Mouse (Mus musculus) Patski (cell line): ENCODE results near the gene Phf20. TPM values are rescaled to one million over a fixed set of nuclear protein-coding genes. Genes with fewer than 3 reads are reported as not detected.

ENCODE experiments used
- ATAC-seq: fragments of 100-300 bp; one replicate; pipeline ENCODE4 v1.8.0; 2021
- CTCF ChIA-PET: fragments of 350-600 bp; sonication (Branson Sonifier 250); formaldehyde crosslinking; loops from one replicate; lab custom pipeline; 2022; ENCODE audit warnings: inconsistent platforms; lab: Charles Lee
- POLR2A ChIA-PET: fragments of 350-600 bp; sonication (Branson Sonifier 250); formaldehyde crosslinking; loops from one replicate; lab custom pipeline; 2022; ENCODE audit warnings: antibody characterized with exemption, inconsistent platforms; lab: Charles Lee
- DNase-seq: peaks from one replicate; pipeline ENCODE4 v3.0.0-alpha.2; 2011; ENCODE audit warnings: low read depth, low spot score
- H3K27me3 ChIP-seq: fragments of 371-371 bp; one replicate; pipeline ENCODE4 v1.5.1; 2021
- CTCF ChIP-seq: fragments of 100-300 bp; IDR thresholded peaks from one replicate; pipeline ENCODE4 v1.5.1; 2021
- in situ Hi-C: fragments of 300-500 bp; cut with MboI; formaldehyde crosslinking; loops from 3 replicates; pipeline ENCODE4 v1.11.1; 2018; ENCODE audit warnings: low pct_unique_long_range_greater_than_20kb, mixed read lengths
- polyA plus RNA-seq: library from polyadenylated mRNA; unstranded; gene quantifications from one replicate; pipeline ENCODE4 v1.2.3, GENCODE M21; 2021

The Phf20 gene
- polyA plus RNA-seq, 1 experiment from 2014 or later = 37.6 TPM

DNA sequence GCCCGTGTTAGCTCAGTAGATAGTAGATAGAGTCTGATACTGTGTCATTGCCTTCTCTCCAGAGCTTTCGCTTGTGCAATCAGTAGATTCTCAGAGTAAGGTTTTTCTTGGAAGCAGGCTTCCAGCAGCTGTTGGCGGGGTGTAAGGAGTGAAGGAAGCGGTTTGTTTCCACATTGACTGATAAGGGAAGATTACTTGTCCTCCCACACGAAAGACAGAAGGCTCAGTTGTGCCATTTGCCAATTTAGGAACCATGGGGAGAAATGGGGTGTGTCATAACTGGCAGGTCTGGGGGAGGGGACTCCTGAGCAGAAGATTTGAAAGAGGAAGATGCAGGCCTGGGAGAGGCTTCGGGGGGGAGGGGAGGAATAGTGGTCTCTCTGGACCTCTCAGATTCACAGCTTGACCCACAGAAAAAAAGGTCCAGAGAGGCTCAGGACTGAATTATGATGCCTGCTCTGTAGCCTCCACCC is 127.9 kb downstream of the Phf20 start:
- ChIA-PET CTCF (interaction anchor here (2.0 kb wide), 1 partner anchor 10 kb away, joined by 4 read pairs; no protein-coding TSS in a partner anchor), POLR2A (interaction anchor here (1.5 kb wide), 1 partner anchor 12 kb away, joined by 6 read pairs; the partner anchor contains the start of genes Cnbd2 and Scand1)
- H3K27me3 ChIP-seq = no peaks in the 10 kb centered on the region
- no peak for TF ChIP-seq CTCF
- no peak for ATAC-seq
- in situ Hi-C loops = no loop called here
- DNase-seq = no peak

DNA sequence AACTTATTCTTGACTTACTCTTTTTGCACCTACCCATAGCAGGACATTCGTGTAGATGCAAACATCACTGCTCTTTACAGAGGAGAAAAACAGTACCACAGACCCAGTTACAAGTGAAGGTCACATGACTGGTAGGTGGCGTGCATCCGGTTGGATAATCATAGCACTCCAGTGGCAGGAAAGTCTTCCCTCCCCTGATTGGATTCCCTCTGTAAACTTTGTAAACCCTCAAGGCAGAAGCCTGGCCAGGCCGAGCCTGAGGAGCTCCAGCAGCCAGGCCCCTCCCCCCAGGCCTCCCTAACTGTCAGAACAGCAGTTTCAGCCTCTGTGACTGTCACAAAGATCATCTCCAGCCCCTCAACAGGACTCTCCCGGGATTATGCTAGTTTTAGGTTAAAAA is 128.4 kb downstream of the Phf20 start:
- ChIA-PET POLR2A (interaction anchor here (1.5 kb wide), 1 partner anchor 12 kb away, joined by 6 read pairs; the partner anchor contains the start of genes Cnbd2 and Scand1), CTCF (interaction anchor here (2.0 kb wide), 1 partner anchor 11 kb away, joined by 4 read pairs; no protein-coding TSS in a partner anchor)
- ATAC-seq (no peak), DNase-seq (no peak)
- no peak for TF ChIP-seq CTCF
- H3K27me3 ChIP-seq = no peaks in the 10 kb centered on the region
- in situ Hi-C loops = no loop called here

DNA sequence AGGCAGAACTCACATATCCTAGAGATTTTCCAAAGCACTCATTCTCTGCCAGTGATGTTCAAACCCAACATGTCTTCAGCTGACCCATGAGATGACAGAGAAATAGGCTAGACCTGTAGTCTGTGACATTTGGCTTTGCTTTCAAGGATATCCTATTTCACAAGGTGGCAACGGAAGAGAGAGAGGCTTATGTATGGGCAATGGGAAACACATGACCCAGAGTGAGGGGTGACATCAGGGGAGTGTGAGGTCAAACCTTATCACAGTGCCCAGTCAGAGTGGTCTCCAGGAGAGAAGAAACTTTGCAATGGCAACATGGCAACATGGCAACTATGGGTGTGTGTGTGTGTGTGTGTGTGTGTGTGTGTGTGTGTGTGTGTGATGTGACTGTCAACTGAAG is 134.4 kb downstream of the Phf20 start:
- DNase-seq = no peak
- POLR2A ChIA-PET = no interaction called here
- no peaks in the 10 kb centered on the region for H3K27me3 ChIP-seq
- CTCF ChIA-PET = no interaction called here
- in situ Hi-C loops = no loop called here
- no peak for TF ChIP-seq CTCF
- ATAC-seq = no peak

DNA sequence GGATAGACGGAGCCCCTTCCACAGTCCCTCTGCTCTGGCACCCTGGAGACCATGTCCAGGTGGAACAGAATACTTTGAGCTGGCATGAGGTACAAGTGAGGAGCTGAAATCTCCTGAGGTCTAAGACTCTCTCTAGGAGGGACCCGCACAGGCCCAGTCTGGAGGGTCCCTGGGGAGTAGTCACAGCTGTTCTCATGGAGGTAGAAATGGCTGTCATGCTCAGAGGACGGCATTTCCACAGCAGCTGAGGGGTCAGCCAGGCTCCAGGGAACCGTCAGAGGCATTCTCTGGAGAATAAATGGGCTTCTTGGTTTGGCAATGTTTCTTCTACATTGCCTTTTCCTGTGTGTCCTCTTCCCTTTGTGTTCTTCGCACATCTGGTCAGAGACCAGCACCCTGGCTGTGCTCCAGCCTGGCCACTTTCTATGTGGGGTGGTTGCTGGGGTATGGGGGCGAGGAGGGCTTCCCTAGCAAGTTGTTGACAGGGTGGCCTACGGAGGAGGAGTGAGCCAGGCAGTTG is 135.2 kb downstream of the Phf20 start:
- no peak for TF ChIP-seq CTCF
- CTCF ChIA-PET = no interaction called here
- POLR2A ChIA-PET = no interaction called here
- in situ Hi-C loops = no loop called here
- no peaks in the 10 kb centered on the region for H3K27me3 ChIP-seq
- no peak for ATAC-seq
- DNase-seq = no peak

DNA sequence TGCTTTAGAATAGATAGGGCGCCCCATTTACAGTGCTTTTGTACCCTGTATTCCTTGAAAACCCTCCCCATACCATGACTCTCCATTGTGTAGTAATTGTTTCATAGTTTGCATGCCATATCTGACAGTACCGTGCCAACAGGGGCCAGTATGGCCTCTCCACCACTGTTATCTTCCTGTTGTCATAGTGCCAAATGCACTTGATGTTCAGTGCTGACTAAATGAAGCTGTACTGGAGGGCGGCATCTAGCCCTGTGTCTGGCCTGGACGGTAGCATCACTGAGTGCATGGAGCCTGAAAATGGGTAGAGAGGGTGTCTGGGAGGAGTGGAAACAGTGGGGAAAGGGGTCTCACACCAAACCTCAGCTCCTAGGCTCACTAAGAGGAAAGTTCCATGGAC is 143.8 kb downstream of the Phf20 start:
- TF ChIP-seq CTCF = no peak
- ChIA-PET CTCF (no interaction called here), POLR2A (no interaction called here)
- ATAC-seq (no peak), DNase-seq (no peak)
- in situ Hi-C loops = loop anchor here (10.0 kb wide), 1 partner anchor 355 kb away; no protein-coding TSS in a partner anchor
- H3K27me3 ChIP-seq = no peaks in the 10 kb centered on the region

DNA sequence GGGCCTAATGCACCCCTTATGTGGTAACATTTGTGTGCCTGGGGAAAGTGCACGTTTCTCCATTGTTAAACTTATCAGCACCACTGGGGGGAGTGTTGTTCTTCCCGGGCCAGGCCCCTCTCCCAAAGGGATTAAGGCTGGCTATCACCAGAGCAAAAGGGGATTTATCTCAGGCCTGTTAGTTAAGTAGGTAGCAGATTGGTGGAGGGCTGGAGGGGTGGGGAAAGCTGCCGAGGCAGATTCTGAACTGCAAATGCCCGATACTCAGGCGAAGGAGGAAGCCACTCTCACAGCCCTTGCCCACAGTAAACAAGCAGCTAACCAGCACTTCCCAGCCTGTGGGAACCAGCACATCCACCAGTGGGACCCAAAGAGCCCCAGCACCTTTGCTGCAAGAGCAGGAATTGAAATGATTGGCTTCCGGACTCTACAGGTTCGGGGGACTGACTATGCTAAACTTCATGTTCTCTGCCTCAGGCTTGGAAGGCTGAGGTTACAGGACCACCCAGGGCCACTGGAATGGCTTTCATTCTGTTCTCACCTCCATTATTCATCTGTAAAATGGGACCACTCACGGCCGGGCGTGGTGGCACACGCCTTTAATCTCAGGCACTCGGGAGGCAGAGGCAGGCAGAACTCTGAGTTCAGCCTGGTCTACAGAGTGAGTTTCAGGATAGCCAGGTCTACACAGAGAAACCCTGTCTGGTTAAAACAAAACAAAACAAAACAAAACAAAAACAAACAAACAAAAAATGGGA is 148.7 kb downstream of the Phf20 start:
- no peaks in the 10 kb centered on the region for H3K27me3 ChIP-seq
- ChIA-PET CTCF (interaction anchor here (1.1 kb wide), 1 partner anchor 170 kb away, joined by 6 read pairs; no protein-coding TSS in a partner anchor), POLR2A (no interaction called here)
- ATAC-seq (no peak), DNase-seq (peak; percentile 1)
- peak; percentile 70 for TF ChIP-seq CTCF
- in situ Hi-C loops = loop anchor here (10.0 kb wide), 1 partner anchor 350 kb away; no protein-coding TSS in a partner anchor

DNA sequence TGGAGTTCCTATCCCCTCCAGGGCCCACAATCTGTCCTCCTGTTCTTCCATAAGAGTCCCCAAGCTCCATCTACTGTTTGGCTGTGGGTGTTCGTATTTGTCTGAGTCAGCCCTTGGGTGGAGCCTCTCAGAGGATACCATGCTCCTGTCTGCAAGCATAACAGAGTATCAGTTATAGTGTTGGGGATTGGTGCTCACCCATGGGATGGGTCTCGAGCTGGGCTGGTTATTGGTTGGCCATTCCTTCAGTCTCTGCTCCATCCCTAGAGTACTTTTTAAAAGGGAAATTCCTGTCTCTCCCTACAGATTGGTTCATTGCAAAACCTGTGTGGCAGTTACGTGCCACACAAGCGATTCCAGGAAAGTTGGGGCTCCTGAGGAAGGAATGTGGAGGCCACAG is 152.5 kb downstream of the Phf20 start:
- ChIA-PET CTCF (interaction anchor here (1.0 kb wide), 1 partner anchor 149 kb away, joined by 3 read pairs; no protein-coding TSS in a partner anchor), POLR2A (no interaction called here)
- ATAC-seq (no peak), DNase-seq (no peak)
- TF ChIP-seq CTCF = no peak
- no peaks in the 10 kb centered on the region for H3K27me3 ChIP-seq
- in situ Hi-C loops = loop anchor here (10.0 kb wide), 1 partner anchor 346 kb away; no protein-coding TSS in a partner anchor

DNA sequence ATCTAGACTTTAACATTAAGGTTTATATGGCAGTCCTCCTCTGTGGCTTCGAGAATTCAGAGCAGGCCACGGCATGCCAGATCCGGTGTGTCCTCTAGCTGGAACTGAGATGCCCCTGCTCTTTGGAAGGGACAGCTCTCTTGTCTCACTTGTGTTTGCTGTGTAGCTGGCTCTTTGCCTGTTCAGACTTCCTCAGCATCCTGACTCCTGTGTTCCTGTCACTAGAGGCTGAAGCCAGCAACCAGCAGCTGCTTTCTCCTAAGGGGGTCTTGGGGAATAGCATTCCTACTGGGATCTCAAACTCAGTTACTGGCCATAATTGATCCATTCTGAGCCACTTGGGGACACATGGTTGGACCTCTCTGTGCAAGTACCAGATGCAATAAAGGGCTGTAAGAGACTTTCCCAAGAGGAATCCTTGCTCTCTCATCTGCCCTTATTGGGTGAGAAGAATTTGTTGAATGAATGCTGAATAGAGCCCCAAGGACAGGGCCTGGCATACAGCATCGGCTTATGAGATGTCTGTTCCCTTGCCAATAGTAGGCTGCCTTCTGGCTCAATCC is 153.1 kb downstream of the Phf20 start:
- no peaks in the 10 kb centered on the region for H3K27me3 ChIP-seq
- ATAC-seq (no peak), DNase-seq (no peak)
- in situ Hi-C loops = loop anchor here (10.0 kb wide), 1 partner anchor 345 kb away; no protein-coding TSS in a partner anchor
- CTCF ChIA-PET = interaction anchor here (1.0 kb wide), 1 partner anchor 148 kb away, joined by 3 read pairs; no protein-coding TSS in a partner anchor
- POLR2A ChIA-PET = interaction anchor here (0.6 kb wide), 1 partner anchor 149 kb away, joined by 5 read pairs; no protein-coding TSS in a partner anchor
- TF ChIP-seq CTCF = no peak

DNA sequence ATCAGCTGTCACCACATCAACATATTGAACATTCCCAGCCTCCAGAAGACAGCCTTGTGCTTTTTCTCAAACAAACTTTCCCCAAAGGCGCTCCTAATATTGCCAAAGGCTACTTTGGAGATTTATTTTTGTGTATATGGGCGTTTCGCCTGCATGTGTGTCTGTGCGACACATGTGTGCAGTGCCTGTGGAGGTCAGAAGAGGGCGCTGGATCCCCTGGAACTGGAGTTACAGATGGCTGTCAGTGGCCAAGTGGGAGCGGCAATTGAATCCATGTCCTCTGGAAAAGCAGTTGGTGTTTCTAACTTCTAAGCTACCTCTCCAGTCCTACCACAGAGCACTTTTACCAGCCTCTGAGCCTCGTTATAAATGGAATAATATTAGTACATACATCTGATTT is 155.0 kb downstream of the Phf20 start:
- H3K27me3 ChIP-seq = no peaks in the 10 kb centered on the region
- CTCF ChIA-PET = interaction anchor here (0.7 to 1.4 kb wide), 4 partner anchors 20 to 166 kb away, joined by 3 to 5 read pairs (median 4); no protein-coding TSS in a partner anchor
- in situ Hi-C loops = loop anchor here (5.0 kb wide), 1 partner anchor 166 kb away; no protein-coding TSS in a partner anchor
- no peak for ATAC-seq
- POLR2A ChIA-PET = no interaction called here
- peak; percentile 60 for TF ChIP-seq CTCF
- DNase-seq = no peak

DNA sequence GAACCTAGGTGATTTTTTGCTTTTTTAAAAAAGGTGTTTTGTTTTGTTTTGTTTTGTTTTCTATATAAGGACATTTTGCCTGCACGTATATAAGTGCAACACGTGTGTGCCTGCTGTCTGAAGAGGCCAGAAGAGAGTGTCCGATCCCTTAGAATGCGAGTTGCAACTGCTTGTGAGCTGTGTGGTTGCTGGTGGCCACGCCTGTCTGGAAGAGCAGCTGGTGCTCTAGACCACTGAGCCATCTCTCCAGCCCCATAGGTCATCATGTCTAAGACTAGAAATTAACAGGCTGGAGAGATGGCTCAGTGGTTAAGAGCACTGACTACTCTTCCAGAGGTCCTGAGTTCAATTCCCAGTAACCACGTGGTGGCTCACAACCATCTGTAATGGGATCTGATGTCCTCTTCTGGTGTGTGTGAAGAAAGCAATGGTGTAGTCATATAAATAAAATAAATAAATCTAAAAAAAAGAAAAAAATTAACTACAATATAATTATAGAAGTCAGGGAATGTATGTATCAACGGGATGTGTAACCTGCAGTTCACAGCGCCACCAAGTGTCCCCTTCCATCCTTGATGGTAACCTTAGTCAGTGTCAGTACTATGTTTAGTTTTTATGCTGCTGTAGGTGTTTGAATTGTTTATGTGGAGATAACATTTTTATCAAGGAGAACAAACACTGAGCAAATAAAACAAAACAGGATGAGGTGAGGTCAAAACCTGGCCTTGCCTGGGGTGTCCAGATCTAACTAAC is 156.3 kb downstream of the Phf20 start:
- ATAC-seq (no peak), DNase-seq (no peak)
- ChIA-PET POLR2A (no interaction called here), CTCF (no interaction called here)
- in situ Hi-C loops = loop anchor here (5.0 kb wide), 1 partner anchor 165 kb away; no protein-coding TSS in a partner anchor
- peak; percentile 9 for TF ChIP-seq CTCF
- H3K27me3 ChIP-seq = no peaks in the 10 kb centered on the region
